Mouse (Mus musculus): ENCODE measurements around the gene Clec2l.

The Clec2l gene

DNA sequence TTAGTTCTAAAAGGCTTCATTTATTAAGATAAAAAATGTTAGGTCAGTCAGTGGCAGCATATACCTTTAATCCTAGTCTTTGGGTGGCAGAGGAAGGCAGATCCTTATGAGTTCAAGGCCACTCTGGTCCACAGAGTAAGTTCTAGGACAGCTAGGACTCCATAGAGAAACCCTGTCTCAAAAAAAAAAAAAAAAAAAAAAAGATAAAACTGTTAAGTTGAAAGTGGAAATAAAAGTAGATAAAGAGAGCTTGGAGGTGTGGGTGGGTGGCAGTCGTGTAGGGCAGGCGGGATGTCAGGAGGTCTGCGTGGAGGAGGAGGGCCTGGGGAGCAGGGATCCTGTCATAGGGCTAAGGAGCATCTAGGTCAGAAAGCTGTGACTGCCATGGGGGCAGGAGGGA lies 9.1 kb downstream of the Clec2l start:
- DNase-seq, result no peak

DNA sequence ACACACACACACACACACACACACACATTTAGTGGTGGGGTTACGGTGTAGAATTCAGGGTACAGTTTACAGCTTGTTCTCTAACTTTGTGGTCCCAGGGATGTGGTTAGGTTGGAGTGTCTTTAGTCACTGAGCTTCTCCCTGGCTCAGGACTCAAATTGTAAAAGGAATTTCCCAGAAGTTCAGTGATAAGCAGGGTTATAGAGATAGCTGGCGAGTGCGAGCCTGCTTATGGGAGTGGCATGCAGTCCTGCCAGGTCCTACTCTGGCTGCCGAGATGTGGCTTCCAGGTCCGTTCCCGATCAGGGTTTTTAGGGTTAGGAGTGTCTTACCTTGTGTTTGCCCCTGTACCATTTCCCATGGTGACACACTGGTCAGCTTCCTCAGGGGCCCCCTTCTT lies 13.3 kb downstream of the Clec2l start:
- DNase-seq, result no peak

DNA sequence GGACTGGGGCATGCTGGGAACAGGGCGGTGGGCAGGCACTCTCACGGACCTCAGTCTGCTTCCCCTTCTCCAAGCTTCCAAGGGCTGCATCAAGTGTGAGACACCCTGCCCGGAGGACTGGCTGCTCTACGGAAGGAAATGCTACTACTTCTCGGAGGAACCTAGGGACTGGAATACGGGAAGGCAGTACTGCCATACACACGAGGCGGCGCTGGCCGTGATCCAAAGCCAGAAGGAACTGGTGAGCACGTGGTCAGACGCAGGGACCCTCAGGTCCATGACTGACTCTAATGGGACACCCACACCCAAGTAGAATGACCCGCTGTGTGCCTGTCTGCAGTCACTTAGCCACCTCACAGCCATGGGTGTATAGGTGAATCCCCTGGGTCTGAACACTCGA lies 13.9 kb downstream of the Clec2l start:
- no peak for DNase-seq

DNA sequence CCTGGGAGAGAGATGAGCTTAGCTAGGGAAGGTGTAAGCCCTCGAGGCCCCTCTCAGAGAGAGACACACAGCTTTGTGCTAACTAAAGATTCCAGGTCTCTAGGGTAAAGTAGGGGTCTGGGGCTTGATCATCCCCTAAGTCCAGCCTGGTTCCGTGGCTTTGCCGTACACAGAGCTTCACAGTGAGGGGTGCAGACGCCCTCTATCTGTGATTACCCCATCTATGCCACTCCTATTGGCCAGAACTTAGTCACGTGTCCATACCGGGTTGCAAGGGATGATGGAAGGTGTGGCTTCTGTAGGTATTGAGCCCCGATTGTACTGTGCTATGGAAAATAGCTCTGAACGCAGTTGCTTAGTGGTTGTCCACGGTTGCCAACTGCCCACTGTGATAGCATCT lies 14.8 kb downstream of the Clec2l start:
- DNase-seq, result no peak

DNA sequence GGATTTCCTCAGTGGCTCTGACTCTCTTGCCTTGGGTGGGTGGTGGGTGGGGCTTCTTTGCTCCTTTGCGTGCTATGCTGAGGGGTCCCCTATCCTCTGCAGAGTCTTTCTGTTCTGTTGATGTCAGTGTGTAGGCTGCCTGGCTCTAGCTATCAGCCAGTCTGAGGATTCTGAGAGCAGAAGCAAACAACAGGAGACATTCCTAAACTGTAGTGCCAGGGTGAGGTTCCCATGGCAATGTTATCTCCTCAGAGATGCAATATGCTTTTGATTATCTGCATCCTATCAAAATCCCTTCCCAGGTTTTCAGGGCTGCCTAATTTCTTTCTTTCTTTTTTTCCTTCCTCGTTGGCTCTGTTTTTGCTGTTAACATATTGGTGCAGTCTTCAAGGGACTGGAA lies 19.7 kb downstream of the Clec2l start:
- no peak for DNase-seq

DNA sequence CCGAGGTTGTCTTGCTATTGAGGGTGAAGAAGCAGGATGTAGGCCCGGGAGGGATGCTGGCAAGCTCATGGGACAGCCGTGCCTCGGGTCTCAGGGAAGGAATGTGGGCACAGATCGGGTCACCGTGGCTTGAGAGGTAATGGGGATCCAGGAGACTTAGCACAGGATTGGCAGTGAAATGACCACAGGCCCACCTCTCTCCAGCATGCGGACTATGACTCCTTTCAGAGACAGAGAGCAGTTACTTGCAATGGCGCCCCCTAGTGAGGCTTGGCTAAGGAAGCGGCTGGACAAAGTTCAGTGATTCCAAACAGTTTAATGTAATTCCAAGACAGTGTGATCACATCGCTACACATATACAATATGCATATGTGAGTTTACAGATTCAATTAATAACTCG lies 24.3 kb downstream of the Clec2l start:
- DNase-seq, result no peak

DNA sequence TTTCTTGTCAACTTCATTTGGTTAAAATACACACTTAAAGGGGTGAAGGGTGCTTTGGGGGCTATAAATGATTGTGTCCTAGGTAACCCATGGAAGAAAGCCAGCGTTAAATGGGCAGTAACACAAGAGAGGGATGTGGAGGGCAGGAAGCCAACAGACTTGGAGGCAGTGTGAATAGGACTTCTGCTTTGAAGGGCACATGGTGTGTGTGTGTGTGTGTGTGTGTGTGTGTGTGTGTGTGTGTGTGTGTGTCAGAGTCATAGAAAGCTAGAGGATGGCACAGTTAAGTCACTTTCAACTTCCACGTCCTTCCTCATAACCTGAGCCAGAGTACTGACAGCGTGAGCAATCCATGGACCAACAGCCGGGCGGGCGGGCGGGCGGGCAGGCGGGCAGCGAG lies 26.0 kb downstream of the Clec2l start:
- DNase-seq, result no peak

DNA sequence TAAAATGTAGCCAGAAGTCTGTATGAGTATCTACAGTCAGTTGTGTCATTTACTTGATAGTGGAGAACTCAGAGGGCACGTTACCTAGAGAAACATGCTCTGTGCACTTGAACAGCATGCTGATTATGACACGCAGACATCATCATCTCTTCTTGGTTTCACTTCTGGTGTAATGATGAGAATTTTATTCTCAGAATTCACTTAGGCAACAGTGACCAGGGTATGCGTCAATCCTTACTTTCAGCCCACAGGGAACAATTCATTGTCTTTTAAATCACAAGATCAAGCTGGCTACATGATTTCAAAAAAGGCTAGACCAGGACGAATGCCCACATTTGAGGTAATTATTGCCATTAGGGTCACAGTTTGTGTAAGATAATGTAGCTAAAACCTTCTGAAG lies 27.7 kb downstream of the Clec2l start:
- no peak for DNase-seq

DNA sequence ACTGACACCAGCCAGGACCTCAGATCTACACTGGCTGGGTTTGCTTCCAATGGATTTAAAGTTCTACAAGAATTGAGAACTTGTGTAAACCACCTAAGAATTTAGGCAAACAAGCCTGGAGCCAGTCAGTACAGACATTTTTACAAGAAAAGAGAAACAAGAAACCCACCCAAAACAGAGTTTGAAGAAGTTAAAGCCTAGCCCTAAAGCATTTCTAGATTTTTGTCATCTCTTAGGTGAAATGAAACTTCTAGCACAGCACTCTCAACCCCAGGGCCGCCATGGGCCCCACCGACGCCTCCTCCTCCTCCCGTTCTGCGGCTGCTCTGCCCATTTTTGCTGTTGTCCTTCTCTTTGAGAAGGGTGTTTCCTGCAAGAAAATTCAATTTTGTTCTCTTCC lies 28.2 kb downstream of the Clec2l start:
- DNase-seq, result no peak

DNA sequence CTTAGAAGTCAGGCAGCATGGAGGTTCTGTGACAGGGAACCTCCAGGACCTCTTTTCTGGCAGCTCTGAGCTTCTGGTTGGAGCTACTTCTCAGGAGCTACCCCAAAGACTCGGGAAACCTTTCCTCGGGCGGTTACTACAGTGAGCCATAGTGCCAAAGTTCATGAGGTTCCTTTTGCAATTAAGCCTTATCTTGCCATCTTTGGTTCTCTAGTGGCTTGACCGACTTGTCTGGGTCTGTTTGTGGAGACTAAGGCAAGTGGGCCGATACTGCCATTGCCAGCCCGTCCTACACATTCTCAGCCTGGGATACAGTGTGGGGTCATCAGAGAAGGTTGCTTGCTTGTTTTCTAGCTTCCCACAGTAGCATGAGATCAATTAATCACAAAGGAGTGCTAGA lies 29.7 kb downstream of the Clec2l start:
- no peak for DNase-seq

DNA sequence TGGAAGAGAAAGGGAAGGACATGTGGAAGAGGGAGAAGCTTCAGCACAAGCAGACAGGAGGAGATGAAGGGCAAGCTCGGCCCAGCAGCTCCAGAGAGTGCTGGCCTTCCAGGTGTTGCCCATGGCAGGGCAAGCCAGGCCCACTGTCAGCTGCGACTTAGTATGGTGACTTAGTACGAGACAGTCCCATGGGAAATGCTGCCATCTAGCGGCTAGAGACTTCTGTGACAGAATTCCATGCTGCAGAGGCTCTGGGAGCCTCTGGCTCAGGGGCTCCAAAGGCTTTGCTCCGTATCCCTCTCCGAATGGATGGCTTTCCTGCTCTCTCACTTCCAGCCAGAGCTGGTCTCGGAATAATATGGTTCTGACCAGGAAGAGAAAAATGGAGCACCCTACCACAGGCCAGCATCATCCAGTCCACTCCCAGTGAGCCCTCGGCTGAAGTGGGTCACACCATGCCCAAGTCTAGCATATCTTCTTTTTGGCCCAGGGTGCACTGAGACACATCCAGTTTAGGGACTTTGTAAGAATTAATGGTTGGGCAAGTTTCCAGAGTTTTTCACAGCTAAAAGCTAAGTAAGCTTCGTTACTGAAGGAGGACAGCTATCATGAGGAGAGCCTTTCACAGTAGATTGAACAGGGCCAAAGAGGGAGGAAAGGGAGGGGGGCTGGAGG lies 32.6 kb downstream of the Clec2l start:
- peak; percentile 82 for DNase-seq

DNA sequence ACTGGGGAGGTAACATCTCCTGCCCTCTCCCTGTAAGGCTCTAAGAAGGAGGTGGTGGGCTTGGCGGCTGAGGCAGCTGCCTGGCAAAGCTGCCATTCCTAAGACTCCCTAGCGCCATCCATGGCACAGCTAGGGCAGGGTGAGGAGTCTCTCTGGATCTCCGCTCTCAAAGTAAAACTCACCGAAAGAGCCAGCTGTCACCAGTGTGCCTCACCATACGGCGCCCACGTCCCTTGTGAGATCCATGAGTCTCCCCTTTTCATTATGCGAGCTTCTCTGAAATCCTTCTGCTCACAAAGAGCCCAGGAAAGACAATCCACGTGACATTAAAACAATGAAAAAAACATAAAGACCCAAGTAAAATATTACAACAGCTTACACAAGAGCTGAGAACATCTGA lies 33.7 kb downstream of the Clec2l start:
- DNase-seq, result peak; percentile 79

DNA sequence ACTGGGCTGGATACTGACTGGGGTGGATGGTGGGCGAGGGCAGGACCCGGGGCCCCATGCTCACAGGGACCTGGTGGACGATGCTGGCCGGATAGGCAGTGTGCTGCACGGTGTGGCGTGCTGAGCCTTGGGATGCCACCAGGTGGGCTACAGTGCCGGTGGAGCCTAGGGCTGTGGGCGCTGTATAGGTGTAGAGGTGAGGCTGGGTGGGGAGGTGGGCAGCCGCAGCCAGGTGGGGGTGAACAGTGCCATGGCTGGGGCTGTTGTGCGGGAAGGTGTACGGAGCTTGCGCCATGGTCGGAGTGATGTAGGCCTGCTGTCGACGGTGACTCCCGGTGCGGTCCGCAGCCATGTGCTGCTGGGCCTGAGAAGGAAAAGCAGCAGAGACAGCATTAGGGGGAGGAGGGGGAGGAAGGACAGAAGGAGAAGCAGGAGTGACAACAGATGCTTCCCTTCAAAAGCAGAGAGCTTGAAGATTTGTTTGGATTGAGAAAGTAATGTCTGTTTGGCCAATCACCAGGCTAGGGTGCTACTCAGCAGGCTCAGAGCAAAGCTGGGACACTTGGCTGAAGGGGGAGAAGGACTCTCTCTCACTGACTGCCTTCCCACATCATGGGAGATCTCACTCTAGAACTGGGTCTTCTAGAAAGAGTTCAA lies 35.5 kb downstream of the Clec2l start:
- DNase-seq, result peak; percentile 67

DNA sequence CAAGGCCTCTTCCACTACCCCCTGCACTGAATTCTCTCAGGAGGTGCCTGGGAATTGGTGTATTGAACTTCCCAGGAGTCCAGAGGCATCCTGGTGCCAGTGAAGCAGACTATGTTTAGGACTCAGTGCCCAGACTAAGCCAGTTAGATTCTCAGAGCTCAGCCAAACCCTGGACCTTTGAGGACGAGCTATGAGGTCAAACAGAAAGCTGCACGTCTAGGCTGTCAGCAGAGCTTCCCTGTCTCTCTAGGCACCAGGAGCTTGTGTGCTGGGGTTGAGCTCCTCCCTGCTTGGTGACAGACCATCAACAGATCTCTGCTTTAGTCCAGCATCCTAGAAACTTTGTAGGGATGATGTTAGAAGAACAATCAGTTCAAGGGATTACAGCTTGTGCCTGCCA lies 38.6 kb downstream of the Clec2l start:
- DNase-seq, result no peak

DNA sequence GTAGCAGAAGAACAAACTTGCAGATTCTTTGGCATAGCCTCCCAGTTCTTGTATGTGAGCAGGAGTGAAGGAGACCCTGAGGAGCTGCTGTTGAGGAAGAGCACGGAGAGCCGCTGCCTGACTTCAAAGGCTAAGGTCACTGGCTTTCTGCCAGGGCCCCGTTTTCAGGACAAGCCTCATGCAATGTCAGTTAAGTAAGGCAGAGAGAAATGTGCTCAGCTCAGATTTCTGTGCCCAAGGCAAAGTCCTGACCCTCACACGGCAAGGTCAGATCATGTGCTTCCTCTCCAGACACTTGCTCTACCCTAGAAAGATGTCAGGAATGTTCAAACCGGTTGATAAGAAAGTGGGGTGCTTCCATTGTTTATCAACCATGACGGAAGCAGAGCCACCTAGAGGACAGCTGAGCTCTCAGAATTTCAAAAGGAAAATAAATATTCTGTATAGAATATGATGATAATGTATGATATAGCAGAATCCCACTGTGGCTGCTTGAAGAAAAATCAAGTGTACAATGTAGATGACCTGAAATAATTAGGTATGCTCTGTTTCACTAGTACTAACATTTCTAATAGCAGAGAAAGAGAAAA lies 40.0 kb downstream of the Clec2l start:
- DNase-seq, result no peak

DNA sequence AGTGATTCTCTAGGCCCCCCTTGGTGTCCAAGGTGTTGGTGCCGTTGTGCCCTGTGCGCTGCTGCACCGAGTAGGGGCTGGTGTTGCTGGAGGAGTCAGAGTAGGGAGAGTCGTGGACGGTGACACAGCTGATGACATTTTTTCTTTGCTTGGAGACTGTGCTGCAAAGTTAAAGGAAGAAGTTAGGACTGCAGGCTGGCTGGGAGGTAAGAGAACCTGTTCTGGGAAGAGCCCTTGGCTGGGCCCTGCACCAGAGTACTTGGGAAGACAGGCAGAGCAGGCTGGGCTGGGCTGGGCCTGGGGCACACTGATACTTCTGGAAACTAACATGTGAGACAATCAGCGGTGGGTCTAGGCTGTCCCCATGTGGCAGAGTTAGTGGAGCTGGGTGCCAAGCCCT lies 40.7 kb downstream of the Clec2l start:
- no peak for DNase-seq

DNA sequence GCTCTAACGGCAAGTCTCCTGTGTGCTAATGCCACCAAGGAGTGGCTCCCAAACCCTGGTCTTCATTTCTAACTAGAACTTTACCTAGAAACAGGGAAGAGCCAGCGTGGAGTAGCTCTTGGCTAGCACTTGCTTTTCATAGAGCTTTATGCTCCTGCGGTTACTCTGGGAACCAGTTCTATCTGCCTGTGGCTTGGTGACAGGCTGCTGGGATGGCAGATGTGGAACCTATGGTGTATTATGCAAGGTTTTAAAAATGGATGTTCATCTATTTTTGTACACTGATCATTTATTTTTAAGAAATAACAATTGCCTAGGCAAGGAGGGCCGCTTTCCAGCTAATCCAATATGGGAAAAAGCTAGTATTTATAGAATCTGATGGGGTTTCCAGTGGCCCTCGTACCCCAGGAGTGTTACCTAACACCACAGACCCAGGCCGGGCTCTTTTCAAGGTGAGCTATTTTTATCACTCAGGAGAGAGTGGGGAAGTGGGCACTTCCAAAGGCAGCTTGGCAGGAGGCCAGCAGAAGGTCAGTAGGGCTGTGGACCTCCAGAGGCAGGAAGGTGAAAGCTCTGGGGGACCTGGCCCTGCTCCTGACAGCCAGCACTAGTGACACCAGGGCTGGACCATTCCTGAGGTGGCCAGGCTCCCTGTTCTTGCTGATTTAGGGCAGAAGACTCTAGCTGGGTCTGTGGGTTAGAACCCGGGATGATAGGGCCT lies 41.6 kb downstream of the Clec2l start:
- DNase-seq, result peak; percentile 60

DNA sequence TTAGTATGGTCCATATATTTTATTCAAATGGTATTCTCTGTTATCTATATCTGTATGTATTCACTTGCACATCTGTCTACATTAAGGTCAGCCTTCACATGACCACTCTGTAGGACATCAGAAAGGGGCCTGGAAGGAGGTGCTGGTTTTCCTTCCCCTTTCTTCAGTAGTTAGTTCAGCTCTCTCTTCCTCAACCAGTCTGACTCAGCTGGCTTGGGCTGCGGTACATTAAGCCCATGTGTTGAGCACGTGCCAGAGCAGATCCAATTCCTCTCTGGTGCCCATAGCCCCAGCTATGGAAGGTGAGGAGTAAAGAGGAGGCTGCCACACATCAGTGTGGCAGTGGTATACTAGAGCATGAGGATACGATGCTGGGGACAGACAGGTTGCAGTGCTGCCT lies 47.6 kb downstream of the Clec2l start:
- peak; percentile 80 for DNase-seq

DNA sequence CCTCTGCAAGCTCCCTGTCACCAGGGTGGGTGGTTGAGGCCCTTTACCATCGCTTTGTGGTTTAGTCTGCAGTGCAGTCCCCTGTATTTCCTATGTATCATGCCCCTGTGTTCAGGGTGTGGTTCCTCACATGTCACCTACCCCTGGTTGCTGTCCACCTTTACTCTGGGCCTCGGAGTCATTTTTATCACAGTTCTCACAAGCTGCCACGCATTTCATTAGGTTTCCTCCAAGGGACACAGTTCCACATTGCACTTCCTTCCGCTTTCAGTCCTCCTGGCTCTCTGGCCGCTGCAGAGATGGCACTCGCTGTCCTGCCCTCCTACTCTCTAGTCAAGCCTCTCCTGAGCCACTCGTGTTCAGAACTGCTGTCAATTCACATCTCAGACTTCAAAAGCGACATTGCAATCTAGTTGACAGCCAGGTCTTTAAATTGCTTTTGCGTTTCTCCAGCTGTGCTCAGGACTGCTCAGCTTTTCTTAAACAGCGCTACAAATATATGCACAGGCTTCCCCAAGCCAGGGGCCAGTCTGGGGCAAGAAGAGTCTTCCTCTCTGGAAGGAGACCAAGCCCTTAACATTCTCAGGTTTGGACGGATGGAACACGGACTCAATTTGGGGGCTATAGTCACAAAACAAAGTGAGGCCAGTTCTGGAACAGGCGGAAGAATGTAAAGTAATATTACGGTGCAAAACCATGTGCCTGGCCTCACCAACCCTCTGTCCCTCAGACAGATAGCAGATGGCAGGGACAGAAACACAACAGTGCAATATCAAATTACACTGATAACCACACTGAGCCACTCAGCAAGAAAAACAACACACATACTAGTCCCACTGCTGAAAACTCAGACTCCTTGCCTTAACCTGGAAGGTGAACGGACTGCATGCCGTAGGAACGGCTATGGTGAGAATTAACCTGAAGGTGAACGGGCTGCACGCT lies 51.4 kb downstream of the Clec2l start:
- peak; percentile 45 for DNase-seq

DNA sequence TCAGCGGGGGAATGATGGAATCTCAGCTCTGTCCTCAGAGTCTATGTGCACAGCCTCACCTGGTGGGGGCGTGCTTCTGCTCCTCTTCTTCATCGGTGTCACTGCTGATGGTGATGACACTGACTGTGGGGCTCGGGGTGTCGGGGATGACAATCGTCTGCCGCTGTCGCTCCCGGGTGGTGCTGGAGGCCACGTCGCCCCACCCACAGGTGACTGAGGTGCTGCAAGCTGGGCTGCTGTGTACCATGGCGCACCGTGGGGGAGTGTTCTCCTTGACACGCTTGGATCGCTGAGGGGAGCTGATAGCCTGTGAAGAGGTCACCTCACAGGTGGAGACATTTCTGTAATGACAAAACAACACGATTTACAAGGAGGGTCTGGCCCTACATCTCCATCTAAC lies 53.0 kb downstream of the Clec2l start:
- no peak for DNase-seq

DNA sequence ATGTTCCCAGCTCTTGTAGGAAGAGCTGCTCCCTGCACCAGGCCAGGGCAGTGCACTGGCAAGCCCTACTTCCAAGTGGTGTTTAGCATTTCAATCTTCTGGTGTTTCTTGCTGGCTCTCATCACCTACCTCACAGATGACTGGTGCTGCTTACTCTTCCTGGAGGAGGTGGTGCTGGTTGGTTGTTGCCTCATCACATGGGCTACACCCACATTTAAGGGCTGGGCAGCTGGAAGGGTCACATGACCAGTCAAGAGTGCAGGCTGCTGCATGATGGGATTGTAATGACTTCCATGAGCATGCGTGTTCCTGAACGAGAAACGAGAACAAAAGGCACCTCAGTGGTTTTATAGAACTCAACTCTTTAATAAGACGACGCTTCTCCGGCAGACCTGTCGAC lies 55.8 kb downstream of the Clec2l start:
- DNase-seq, result no peak

DNA sequence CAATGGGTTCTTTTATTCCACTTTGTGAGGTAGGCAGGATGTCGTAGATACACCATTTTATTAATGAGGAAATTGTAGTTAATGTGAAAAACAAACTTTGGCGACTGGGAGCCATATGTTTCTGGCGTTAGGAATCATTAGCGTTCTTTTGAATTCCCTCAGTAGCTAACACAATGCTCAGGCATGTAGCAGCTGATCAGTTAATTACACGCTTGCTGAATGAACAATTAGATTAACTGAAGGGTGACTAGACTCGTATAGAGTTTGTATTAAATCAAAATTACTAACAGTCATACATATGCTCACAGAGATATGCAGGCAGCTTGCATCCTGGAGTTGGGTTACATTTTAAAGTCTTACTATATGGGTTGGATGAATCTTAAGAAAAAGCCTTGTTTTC lies 56.4 kb downstream of the Clec2l start:
- no peak for DNase-seq

DNA sequence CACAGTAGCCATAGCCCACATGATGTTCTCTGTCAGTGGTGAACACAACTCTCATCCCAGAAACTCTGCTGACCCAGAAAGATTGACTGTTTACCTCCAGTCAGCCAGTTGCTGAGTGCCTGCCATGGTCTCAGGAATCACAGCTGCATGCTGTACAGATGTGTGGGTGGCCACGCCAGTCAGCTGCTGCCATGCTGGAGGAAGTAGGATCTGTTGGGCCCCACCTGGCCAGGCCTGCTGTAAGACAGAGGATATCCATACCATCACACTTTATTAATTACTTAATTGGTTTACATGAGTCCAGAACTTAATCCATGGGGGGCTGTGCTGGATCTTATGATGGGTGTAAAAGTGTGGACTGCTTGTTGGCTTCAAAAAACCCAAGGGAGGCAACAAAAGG lies 58.5 kb downstream of the Clec2l start:
- DNase-seq, result no peak
